Mouse (Mus musculus): ENCODE data around the gene Wfdc13.

DNA sequence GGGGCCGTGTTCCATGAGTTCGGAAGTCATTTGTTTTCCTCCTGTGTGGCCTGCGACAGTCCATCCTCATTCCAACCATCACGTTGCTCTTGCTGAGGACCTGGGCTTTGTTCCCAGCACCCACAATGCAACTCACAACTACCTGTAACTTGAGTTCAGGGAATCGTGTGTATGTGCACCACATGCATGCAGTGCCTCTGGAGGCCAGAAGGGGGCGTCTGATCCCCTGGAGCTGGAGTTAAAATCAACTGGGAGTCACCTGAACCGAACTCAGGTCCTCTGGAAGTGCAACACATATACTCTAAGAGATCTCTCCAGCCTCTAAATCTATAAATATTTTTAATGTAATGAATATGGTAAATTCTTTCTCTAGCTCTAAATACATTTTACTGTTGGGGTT is 8.8 kb upstream of the Wfdc13 start:
- TF ChIP-seq POLR2A (IDR thresholded peaks at IDR 0.05; ENCODE audit: control insufficient read depth, low read depth, low read length) (no peak), CTCF (IDR thresholded peaks at IDR 0.05; ENCODE audit: control insufficient read depth, insufficient read depth, insufficient replicate concordance, low read depth, low read length) (peak; percentile 87)
